Mouse (Mus musculus): ENCODE data around the gene Vwf. TPM values are rescaled to one million over a fixed set of nuclear protein-coding genes. Genes with fewer than 3 reads are reported as not detected.

Vwf gene
- 6.6 and 7.6 TPM in 2 replicates for polyA plus RNA-seq (2012; ENCODE audit: insufficient read depth, insufficient read length, missing spikeins)

DNA sequence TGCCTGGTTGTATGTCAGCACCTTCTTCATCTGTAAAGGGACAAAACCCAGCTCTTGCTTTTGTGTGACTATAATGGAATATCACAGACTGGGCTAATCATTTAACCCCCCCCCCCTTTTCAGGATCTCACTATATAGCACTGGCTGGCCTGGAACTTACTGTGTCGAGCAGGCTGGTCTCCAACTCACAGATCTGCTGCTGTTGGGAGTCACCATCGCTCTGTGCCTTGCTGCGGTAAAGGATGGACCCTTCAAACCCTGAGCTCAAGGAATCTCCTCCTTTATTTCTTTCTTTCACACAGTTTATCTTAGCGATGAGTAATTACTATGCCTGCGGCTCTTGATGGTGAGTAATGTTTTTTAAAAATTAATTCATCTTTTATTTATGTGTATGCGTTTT, at the start of gene Vwf:
TSS of gene Vwf (plus strand) at position 301 of the 400 bp plus-strand sequence.
- no peak within 1 kb of the TSS for H3K27ac ChIP-seq (replicated peaks; ENCODE audit: low read depth, low read length)
- no peak within 1 kb of the TSS for H3K4me3 ChIP-seq (ENCODE audit: insufficient read depth, low read depth, low read length)

DNA sequence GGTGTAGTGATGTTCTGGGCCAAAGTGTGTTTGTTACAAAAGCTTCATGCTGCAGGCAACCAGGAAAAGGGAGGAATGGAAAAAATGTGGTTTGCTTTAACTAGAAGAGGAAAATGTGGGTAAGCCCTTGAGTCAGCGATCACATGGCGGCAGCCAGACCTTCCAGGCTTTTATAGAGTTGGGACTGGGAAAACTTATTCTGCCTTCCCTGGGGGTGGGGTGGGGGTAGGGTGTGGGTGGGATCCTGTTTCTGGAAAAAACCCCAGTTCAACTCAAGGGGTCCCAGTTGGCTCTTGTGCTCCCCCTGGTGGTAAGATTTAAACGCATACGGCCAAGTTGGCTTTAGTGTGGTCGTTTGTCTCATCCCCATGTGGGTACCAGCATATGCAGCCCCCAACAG, 48.5 kb upstream of the Vwf start:
- Histone ChIP-seq H3K4me1 (ENCODE audit: control insufficient read depth, insufficient read depth, insufficient read length, low read length) (no peaks in the 10 kb centered on the region), H3K4me3 (ENCODE audit: insufficient read depth, low read depth, low read length) (no peak overlapping the region), H3K27ac (replicated peaks; ENCODE audit: low read depth, low read length) (no peak overlapping the region)

More for the DNA sequence above, at the start of gene Vwf:
- peaks cover 2% of the 10 kb centered on the region; the same call in 1 of the 2 replicates for H3K4me1 ChIP-seq (ENCODE audit: control insufficient read depth, insufficient read depth, insufficient read length, low read length)

DNA sequence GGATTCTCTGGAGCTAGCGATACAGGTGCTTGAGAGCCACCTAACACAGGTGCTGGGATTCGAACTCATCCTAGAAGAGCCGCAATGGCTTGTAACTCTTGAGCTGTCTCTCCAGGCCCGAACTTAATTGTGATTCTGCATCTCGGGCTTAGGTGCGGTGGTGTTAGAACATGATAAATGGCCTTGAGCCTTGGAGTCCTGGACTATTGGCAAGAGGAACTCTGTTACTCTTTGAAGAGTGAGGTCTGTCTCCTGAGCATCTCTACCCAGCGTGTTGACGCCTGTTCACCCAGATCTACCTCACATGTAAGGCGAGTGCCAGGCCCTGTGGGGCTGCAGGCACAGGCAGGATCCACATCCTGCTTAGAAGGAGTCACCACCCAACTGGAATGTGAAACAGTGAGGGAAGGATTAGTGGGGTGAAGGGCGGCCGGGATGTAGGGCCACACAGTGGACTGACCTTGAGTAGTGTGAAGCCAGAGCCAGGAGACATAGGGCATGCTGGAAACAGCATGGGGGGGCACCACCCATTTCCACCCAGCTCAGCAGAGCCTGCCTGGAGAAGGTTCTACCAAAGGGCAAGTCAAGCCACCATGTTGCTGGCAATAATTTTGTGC, 43.3 kb upstream of the Vwf start:
- Histone ChIP-seq H3K27ac (replicated peaks; ENCODE audit: low read depth, low read length) (no peak overlapping the region), H3K4me1 (ENCODE audit: control insufficient read depth, insufficient read depth, insufficient read length, low read length) (no peaks in the 10 kb centered on the region), H3K4me3 (ENCODE audit: insufficient read depth, low read depth, low read length) (no peak overlapping the region)

GRCm38 (mm10) chr6:125504622-125505355, 41.8 kb upstream of the Vwf start:
- no peak overlapping the region for H3K4me3 ChIP-seq (ENCODE audit: insufficient read depth, low read depth, low read length)
- no peak overlapping the region for H3K27ac ChIP-seq (replicated peaks; ENCODE audit: low read depth, low read length)
- no peaks in the 10 kb centered on the region for H3K4me1 ChIP-seq (ENCODE audit: control insufficient read depth, insufficient read depth, insufficient read length, low read length)

DNA sequence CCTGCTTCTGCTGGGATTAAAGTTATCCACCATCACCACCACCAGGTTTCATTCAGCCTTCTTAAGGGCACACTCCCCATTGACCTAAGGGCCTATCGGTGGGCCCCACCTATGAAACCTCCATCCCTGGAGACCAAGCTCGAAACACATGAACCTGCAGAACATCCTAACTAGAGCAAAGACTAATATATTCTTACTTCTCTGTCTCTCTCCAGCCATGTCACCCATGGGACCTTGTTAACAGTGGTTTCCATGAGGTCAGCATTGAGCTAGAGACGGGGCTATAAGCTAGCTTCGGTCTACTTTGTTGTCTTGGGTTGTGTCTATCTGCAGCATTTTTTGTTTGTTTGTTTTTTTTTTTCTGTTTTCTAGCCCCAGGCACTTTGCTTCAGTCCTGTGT, 40.1 kb upstream of the Vwf start:
- Histone ChIP-seq H3K4me1 (ENCODE audit: control insufficient read depth, insufficient read depth, insufficient read length, low read length) (peaks cover 1% of the 10 kb centered on the region; the same call in 1 of the 2 replicates), H3K4me3 (ENCODE audit: insufficient read depth, low read depth, low read length) (no peak overlapping the region), H3K27ac (replicated peaks; ENCODE audit: low read depth, low read length) (no peak overlapping the region)

DNA sequence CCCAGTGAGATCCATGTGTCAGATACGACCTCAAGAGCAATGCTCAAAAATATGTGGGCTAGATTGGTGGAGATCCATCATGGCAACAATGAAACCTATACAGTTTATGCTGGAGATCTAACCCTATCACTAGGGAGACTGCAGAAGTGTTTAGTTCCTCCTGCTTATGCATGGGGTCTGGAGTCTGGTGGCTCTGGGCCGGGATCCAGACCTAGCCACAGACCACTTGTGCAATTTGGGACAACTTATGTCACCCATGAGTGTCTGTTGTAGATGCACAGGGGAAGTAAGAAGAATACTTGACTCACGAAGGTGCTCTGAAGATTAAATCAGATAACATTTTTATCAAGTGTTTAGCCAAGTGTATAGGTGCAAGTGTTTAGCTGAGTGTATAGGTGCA, 36.8 kb upstream of the Vwf start:
- Histone ChIP-seq H3K4me3 (ENCODE audit: insufficient read depth, low read depth, low read length) (no peak overlapping the region), H3K4me1 (ENCODE audit: control insufficient read depth, insufficient read depth, insufficient read length, low read length) (peaks cover 19% of the 10 kb centered on the region), H3K27ac (replicated peaks; ENCODE audit: low read depth, low read length) (no peak overlapping the region)

- Histone ChIP-seq H3K4me3 (ENCODE audit: insufficient read depth, low read depth, low read length) (no peak overlapping the region), H3K27ac (replicated peaks; ENCODE audit: low read depth, low read length) (no peak overlapping the region), H3K4me1 (ENCODE audit: control insufficient read depth, insufficient read depth, insufficient read length, low read length) (peaks cover 22% of the 10 kb centered on the region)
These were observed 35.9 kb upstream of the Vwf start for GRCm38 (mm10) chr6:125510645-125511044.

DNA sequence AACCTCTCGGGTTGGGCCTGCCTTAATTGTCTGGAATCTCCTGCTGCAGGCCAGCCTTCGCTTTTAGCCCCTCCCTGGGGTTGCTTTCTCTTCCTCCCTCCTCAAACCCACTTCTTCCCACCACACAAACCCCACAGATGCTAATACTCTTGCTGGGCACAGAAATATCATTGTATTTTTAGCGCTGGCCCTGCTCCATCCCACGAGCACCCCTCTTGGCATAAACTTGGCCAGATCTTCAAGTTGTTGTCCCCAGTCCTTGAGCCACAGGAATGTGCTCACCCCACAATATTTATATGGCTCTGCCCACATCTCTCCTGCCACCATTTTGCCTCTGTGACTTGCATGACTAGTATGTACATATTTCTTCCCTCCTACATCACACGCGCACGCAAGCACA, 35.4 kb upstream of the Vwf start:
- no peak overlapping the region for H3K27ac ChIP-seq (replicated peaks; ENCODE audit: low read depth, low read length)
- H3K4me3 ChIP-seq (ENCODE audit: insufficient read depth, low read depth, low read length): no peak overlapping the region
- H3K4me1 ChIP-seq (ENCODE audit: control insufficient read depth, insufficient read depth, insufficient read length, low read length): peaks cover 22% of the 10 kb centered on the region

GRCm38 (mm10) chr6:125512950-125513596, 33.5 kb upstream of the Vwf start:
- Histone ChIP-seq H3K27ac (replicated peaks; ENCODE audit: low read depth, low read length) (0 out of 2 replicates have a peak overlapping the region, but pooled peaks have one; percentile 12), H3K4me3 (ENCODE audit: insufficient read depth, low read depth, low read length) (no peak overlapping the region), H3K4me1 (ENCODE audit: control insufficient read depth, insufficient read depth, insufficient read length, low read length) (peaks cover 22% of the 10 kb centered on the region)

DNA sequence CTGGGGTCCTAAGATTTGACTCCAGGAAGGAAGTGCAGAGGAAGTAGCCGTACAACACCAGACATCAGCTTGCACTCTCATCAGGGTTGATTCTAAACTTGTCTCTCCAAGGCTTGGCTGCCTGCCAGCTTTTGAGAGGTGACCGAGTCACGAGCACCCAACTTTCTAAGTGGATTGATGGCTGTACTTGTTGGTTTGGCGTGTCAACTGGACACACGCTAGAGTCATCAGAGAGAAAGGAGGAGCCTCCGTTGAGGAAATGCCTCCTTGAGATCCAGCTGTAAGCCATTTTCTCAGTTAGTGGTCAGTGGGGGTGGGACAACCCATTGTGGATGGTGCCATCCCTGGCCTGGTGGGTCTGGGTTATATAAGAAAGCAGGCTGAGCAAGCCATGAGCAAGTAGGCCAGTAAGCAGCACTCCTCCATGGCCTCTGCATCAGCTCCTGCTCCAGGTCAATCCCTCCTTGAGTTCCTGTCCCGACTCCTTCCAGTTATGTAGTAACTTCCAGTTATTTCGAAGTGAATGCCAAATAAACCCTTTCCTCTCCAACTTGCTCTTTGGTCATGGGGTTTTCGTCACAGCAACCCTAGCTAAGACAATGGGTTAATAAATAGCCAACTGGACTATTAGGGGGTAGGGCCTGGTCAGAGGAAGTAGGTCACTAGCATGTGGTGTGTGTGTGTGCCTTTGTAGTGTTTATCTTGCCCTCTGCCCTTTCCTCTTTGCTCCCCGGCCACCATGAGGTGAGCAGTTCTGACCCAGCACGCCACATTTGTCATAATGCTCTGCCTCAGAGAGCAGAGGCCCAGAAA, 30.9 kb upstream of the Vwf start:
- H3K4me1 ChIP-seq (ENCODE audit: control insufficient read depth, insufficient read depth, insufficient read length, low read length): peaks cover 22% of the 10 kb centered on the region
- H3K27ac ChIP-seq (replicated peaks; ENCODE audit: low read depth, low read length): no peak overlapping the region
- no peak overlapping the region for H3K4me3 ChIP-seq (ENCODE audit: insufficient read depth, low read depth, low read length)

GRCm38 (mm10) chr6:125521558-125522193, 24.9 kb upstream of the Vwf start:
- H3K4me1 ChIP-seq (ENCODE audit: control insufficient read depth, insufficient read depth, insufficient read length, low read length): no peaks in the 10 kb centered on the region
- H3K27ac ChIP-seq (replicated peaks; ENCODE audit: low read depth, low read length): no peak overlapping the region
- H3K4me3 ChIP-seq (ENCODE audit: insufficient read depth, low read depth, low read length): no peak overlapping the region

DNA sequence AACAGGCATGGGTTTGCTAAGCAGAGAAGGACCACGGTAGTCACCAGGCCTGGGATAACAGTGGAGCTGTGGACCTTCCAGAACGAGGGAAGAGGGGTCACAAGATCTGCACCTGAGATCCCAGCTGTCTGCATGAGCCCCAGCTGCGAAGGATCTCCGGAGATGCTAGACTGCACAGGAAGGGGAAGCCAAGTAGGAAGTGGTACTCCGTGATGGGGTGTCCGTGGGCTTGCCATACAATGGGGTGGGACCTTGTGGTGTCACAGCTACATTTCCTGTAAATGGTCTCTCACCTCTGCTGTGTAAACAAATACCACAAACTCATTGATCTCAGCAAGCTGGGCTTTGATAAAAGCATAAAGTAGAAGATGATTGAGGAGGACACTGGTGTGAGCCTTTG, 22.5 kb upstream of the Vwf start:
- Histone ChIP-seq H3K4me1 (ENCODE audit: control insufficient read depth, insufficient read depth, insufficient read length, low read length) (peaks cover 7% of the 10 kb centered on the region; the same call in 1 of the 2 replicates), H3K4me3 (ENCODE audit: insufficient read depth, low read depth, low read length) (no peak overlapping the region), H3K27ac (replicated peaks; ENCODE audit: low read depth, low read length) (no peak overlapping the region)

DNA sequence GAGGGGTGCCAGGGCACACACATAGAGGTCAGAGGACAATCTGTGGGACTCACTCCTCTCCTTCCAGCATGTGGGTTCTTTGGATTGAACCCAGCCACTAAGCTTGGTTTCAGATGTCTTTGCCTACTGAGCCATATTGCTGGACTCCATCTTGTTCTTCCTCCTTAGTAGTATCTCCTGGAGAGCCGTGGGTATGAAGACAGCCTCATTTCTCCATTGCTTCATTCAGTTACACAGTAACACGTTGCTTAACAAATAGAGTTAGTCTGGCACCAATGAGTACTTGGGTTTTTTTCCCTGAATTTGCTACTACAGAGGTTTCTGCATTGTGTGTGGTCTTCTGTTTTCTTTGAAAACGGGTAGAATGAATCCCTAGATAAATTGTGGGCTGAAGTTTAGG, 20.5 kb upstream of the Vwf start:
- Histone ChIP-seq H3K27ac (replicated peaks; ENCODE audit: low read depth, low read length) (no peak overlapping the region), H3K4me1 (ENCODE audit: control insufficient read depth, insufficient read depth, insufficient read length, low read length) (peaks cover 7% of the 10 kb centered on the region; the same call in 1 of the 2 replicates), H3K4me3 (ENCODE audit: insufficient read depth, low read depth, low read length) (no peak overlapping the region)

DNA sequence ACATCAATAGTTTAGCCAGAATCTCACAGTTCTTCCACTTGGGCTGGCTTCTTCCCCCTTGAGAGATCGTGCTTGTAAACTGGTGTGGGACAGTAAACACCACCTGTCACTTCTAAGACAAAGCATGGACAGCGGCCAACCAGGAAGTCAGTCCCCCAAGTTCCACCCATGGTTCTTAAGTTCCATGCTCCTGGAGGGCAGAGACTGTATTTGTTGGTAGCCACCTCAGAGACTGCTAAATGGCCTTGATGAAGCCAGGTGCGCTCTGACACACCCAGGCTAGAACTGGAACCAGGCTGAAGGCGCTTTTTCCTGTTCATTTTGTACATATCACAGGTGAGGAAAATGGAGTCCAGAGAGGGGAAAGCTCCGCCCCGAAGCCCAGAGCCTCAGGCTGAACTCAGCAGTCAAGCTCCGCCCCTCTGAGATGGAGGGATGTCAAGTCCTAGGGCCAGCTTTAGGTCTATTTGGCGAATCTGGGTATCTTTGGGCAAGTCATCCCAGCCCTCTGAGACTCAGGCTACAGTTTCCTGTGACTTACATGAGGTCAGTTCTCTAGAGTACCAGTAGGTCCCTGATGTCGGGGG, 17.9 kb upstream of the Vwf start:
- no peak overlapping the region for H3K27ac ChIP-seq (replicated peaks; ENCODE audit: low read depth, low read length)
- H3K4me3 ChIP-seq (ENCODE audit: insufficient read depth, low read depth, low read length): no peak overlapping the region
- H3K4me1 ChIP-seq (ENCODE audit: control insufficient read depth, insufficient read depth, insufficient read length, low read length): peaks cover 12% of the 10 kb centered on the region

Measured in brown adipose tissue, adult 24 weeks (tissue).